Mouse (Mus musculus) NIH3T3 (cell line): ENCODE measurements at regions not wholly inside any gene's neighbourhood (a gene's known extent, or its start where the extent isn't known, plus 50 kb on each side); places are given as distances from the start of the nearest gene placed in this dataset.

Experiments used
- DNase-seq: peaks from one replicate; pipeline ENCODE4 v3.0.0-alpha.2; 2012; ENCODE audit warnings: low read depth

DNA sequence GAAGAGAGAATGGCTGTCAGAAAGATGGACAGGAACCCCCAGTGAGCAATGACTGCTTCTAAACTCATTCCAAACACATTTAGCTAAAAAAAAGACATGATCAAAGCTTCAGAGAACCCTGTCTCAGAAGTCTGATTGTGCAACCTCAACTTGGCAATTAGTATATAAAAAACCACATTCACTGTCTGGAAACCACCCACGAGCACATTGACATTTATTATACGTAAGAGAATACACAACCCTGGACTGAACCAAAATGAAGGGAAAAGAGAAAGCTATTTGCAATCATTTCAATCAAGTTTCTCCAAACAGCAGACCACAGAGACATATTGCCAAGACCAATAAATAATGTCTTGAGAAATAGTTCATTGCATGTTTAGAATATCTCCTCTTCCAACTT is 820.7 kb upstream of the Adgrl2 start:
- DNase-seq, result peak; percentile 50

- no peak for DNase-seq
Observed at GRCm38 (mm10) chr3:149805345-149805744, 815.0 kb upstream of the Adgrl2 start.

- no peak for DNase-seq
Observed at GRCm38 (mm10) chr3:149796123-149796522, 805.8 kb upstream of the Adgrl2 start.

DNA sequence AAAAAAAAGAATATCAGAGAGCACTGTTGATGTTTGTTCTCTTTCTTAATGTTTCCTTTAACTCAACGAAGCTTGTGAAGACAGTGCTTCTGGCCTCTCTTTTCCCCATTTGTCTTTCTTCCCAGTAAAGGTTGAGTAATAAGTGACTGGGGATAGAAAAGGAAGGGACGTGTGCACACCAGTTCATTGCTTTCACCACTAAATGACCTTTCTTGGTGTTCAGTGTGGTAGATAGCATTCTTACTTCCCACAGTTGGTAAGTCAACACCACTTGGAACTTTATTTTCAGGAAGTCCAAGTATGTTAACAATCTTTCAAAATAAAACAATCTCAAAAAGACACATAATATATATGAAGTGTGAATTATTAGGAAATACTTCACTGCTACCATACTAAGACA is 801.2 kb upstream of the Adgrl2 start:
- DNase-seq, result no peak

GRCm38 (mm10) chr3:149786096-149786495 is 795.7 kb upstream of the Adgrl2 start:
- no peak for DNase-seq

DNA sequence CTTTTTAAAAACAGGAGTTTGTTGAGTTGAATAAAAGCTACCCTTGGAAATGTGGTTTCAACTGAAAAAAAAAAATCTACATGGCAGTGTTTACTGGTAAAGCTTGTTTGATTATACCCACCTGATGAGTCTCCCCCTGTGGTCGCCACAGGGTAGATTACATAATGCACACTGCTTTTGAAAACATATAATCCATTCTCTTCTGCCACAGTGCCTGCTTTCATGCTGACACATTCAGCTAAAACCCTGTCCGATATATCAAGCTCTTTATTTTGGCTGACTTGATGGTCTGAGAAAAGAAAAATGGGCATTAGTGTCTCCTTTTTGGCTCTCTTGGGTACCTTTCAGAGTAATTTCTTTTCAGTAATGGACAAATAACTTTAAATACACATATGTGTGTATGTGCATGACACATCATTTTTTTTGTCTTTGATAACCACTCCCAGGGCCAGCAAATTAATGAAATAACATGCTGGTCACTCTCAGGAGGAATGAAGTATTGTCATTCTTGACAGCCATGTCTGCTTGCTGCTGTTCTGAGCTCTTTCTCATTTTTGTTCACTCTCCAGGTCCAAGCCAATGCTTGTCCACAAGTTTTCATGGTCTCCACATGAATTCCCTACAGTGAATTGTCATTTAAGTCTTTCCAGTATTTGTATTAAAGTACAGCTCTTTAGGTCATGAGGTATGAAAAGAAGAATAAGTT is 793.7 kb upstream of the Adgrl2 start:
- DNase-seq, result no peak

- no peak for DNase-seq
Observed at GRCm38 (mm10) chr3:149767847-149768421, 777.6 kb upstream of the Adgrl2 start.

DNA sequence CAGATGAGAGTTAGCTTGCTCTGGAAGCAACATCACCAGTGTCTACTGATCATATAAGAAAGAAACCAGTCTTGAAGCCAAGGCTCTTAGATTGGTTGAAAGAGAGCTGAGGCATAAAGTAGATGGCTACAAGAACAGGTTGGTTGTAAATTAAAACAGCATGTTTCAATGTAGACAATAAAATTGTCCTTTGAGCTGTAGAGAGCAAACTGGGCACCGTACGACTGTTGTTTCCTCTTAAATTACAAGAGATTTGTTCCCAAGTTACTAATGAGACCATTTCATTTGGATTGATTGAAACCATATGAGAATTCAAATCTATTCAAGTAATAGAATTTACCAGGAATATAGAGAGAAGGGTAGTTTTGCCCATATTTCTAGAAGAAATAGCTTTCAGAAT is 770.9 kb upstream of the Adgrl2 start:
- DNase-seq, result no peak

DNA sequence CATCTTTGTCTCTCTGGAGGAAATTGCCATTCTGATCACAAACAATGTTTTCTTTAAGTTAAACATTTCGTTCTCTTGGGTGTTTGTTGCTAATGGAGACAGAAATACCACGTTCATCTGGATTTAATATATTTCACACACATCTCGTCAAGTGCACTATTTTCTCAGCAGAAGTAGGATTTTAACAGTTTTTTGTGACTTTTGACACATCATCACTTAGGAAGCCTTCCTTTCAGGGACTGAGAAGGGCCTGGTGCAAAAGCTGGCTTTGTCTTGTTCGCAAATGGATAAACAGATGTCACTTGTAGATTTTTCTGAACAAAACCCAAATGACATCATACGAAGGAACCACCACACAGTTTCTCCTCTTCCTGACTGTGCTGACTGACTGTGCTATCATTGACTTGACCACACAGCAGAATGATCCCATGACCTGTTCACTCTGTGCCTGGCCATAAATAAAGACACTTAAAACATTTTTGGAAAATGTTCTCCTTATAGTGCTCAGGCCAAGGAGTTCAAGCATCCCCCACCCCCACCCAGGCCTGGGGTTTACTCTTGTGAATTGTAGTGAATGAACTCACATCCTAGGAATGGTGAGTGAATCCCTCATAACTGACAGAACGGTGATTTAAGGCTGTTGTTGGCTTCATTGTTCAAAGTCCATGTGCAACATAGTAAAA is 767.7 kb upstream of the Adgrl2 start:
- DNase-seq, result peak; percentile 26

DNA sequence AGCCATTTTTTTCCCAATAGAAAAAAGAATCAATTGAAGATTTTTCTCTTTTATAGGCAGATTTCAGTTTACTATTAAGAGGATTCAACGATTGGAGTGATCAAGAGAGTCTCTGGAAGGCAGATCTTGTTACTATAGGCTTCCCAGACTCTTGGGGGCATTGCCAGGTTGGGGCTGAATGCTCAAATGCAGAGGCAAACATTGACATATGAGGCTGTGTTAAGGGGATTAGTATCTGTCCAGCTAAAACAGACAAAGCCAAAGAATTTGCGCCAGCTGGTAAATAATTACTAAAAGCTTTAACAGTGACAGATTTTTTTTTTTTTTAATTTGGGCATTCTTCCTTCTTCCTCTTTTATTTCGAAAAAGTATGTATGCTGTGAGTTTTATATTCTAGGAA is 745.7 kb upstream of the Adgrl2 start:
- DNase-seq, result no peak

DNA sequence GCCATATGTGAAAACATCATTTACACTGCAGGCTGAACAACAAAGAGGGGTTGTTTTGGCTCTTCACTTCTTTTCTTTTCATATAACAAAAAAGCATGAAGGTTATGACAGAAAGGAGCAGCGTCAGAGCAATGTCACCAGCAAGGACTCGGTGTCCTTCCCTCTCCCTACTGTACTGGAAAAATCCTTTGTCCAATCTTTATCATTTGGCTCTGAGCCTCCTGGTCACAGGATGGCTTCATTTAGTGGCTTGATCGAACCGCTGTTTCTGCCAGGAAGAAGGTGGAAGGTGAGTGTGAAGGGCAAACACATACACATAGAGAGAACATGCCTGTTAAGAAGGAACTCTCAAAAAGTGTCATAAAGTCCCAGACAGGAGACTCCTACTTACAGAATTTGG is 735.9 kb upstream of the Adgrl2 start:
- no peak for DNase-seq

DNA sequence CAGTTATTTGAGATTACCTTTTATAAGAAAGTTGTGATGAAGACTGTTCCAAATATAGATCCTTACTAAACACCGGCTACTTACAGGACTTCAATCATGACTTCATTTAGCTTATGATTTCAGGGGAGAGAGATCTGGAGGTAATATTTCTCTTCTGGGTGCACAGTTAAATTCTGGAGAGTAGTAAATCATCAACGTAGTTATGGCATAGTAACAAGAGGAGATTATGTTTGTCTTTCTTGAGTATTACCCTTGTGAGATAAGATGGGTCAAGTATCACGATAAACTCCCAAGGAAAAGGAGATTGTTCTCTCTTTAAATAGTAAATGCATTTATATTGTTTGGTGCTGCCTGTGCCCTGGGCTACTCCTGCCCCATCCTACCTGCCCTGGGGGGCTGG is 734.5 kb upstream of the Adgrl2 start:
- DNase-seq, result no peak

GRCm38 (mm10) chr3:149721832-149722231 is 731.5 kb upstream of the Adgrl2 start:
- no peak for DNase-seq

GRCm38 (mm10) chr3:149720306-149720705 is 730.0 kb upstream of the Adgrl2 start:
- DNase-seq, result no peak

GRCm38 (mm10) chr3:149705724-149706123 is 715.4 kb upstream of the Adgrl2 start:
- DNase-seq, result no peak

DNA sequence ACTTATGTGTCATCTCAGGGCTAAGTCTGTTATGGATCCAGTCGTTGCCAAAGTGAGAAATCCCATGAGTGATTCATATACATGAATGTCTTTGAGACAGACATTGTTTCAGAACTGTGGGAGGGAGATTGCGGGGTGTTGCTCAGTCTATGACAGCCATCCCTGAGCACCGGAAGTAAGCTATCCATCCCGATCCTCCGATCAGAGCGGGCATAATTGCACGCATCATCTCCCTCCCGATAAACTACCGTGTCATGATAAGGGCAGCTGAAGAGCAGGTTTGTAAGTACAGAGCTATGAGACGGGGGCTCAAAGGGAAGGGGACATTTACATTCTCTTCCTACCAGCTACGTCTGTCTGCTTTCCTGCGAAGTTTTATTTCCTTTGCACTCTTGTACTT is 715.0 kb upstream of the Adgrl2 start:
- DNase-seq, result no peak

DNA sequence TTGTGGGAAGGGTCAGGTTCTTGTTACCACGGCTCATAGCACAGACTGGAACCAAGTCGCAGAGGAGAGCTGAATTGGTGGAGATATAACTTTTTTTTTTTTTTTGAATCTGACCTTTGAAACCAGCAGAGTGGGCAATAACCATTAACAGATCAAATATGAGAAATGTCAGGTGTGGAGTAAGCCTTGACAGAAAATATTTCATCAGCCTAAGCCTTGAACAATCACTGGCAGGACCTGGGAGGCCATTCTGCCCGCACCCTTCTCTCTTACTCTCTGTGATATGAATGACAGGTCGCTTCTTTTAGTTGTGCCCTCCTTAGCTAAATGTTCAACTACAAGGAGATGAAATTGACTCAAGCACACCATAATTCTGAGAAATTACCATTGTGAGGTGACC is 714.1 kb upstream of the Adgrl2 start:
- DNase-seq, result no peak

GRCm38 (mm10) chr3:149683561-149683960 is 693.2 kb upstream of the Adgrl2 start:
- DNase-seq, result no peak

DNA sequence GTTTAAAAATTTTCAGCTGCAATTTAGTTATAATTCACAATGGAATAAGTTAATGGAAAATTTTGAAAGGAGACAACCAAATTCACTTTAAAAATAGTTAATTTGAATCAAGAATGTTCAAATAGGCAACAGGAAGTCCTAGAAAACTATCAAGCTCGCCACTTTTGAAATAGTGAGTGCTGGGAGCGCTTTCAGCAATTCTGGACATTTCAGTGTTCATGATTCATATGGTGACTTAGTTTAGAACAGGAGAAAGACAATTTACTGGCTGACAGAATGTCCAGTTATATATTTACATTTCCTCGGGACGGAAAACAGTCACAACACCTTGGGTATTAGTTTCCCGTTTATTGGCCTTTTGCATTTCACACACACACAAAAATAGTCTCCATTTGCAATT is 691.9 kb upstream of the Adgrl2 start:
- no peak for DNase-seq

GRCm38 (mm10) chr3:149673926-149674325 is 683.6 kb upstream of the Adgrl2 start:
- DNase-seq, result no peak

DNA sequence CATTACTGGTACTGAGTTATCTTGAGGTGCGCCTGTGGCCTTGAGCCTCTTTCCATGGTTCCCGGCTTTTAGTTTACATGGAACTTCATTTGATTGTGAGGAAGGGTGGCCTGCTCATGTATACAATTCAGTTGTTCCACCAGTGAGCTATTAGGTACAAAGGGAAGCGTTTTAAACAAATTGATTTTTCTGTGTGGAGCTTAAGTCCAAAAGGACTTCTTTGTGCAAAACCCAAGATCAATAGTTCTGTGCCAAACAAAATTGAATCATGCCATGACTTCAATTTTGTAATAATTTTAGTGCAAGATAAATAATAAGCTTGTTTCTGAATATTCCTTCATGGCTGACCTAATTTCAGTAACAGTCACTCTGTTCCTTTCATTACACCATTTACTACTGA is 674.3 kb upstream of the Adgrl2 start:
- no peak for DNase-seq

GRCm38 (mm10) chr3:149638324-149638723 is 648.0 kb upstream of the Adgrl2 start:
- DNase-seq, result no peak

GRCm38 (mm10) chr3:149626186-149626585 is 635.8 kb upstream of the Adgrl2 start:
- DNase-seq, result peak; percentile 89

DNA sequence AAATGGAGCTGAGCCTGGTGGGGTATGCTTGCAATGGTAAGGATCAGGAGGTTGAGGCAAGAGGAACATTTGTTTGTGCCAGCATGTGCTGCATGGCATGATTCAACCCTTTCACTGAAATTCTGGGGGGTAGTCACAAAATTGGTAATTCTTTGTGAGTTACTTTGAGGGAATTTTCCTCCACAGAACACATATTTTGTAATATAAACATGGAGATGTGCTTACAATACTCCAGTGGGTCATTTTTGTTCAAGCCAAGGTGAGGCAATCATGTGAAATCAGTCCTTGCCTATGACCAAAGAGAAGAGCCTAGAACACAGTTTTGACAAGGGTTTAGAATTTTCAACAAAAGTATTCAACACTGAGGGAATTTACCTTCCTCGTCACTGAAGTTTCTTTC is 635.1 kb upstream of the Adgrl2 start:
- DNase-seq, result peak; percentile 66
